Mouse (Mus musculus) left cerebral cortex, adult 11 months (tissue): ENCODE results near the gene Wscd1.

Experiments
- DNase-seq: peaks from one replicate; pipeline ENCODE4 v3.0.0; 2022; ENCODE audit warnings: low spot score

The Wscd1 gene

GRCm38 (mm10) chr11:71749671-71750070 lies at the start of gene Wscd1:
Gene Wscd1, plus strand, starts transcription at chr11:71749920.
- no peak for DNase-seq

GRCm38 (mm10) chr11:71728066-71728465 lies 21.7 kb upstream of the Wscd1 start:
- DNase-seq, result no peak

GRCm38 (mm10) chr11:71729287-71729686 lies 20.4 kb upstream of the Wscd1 start:
- no peak for DNase-seq

- DNase-seq, result no peak
These were observed 15.9 kb upstream of the Wscd1 start for GRCm38 (mm10) chr11:71733771-71734170.

- DNase-seq, result no peak
These were observed 12.6 kb upstream of the Wscd1 start for GRCm38 (mm10) chr11:71737106-71737505.

- DNase-seq, result no peak
These were observed 11.1 kb upstream of the Wscd1 start for GRCm38 (mm10) chr11:71738501-71739045.

GRCm38 (mm10) chr11:71745875-71746274 lies 3.8 kb upstream of the Wscd1 start:
- no peak for DNase-seq

- DNase-seq, result no peak
These were observed 2.0 kb upstream of the Wscd1 start for GRCm38 (mm10) chr11:71747719-71748118.

GRCm38 (mm10) chr11:71750534-71751173 lies 934 bp downstream of the Wscd1 start:
- DNase-seq, result no peak

GRCm38 (mm10) chr11:71751174-71751611 lies 1.5 kb downstream of the Wscd1 start:
- no peak for DNase-seq

- DNase-seq, result no peak
These were observed 2.0 kb downstream of the Wscd1 start for GRCm38 (mm10) chr11:71751689-71752088.

GRCm38 (mm10) chr11:71752626-71753025 lies 2.9 kb downstream of the Wscd1 start:
- DNase-seq, result no peak

- no peak for DNase-seq
These were observed 5.4 kb downstream of the Wscd1 start for GRCm38 (mm10) chr11:71755115-71755514.

- DNase-seq, result no peak
These were observed 6.6 kb downstream of the Wscd1 start for GRCm38 (mm10) chr11:71756325-71756724.

GRCm38 (mm10) chr11:71758211-71759110 lies 8.7 kb downstream of the Wscd1 start:
- peak; percentile 75 for DNase-seq

- DNase-seq, result no peak
These were observed 11.3 kb downstream of the Wscd1 start for GRCm38 (mm10) chr11:71760991-71761390.

- no peak for DNase-seq
These were observed 13.4 kb downstream of the Wscd1 start for GRCm38 (mm10) chr11:71763154-71763553.

- no peak for DNase-seq
These were observed 14.0 kb downstream of the Wscd1 start for GRCm38 (mm10) chr11:71763651-71764275.

- no peak for DNase-seq
These were observed 15.0 kb downstream of the Wscd1 start for GRCm38 (mm10) chr11:71764743-71765142.

- DNase-seq, result no peak
These were observed 15.6 kb downstream of the Wscd1 start for GRCm38 (mm10) chr11:71765335-71765734.

GRCm38 (mm10) chr11:71766380-71766779 lies 16.7 kb downstream of the Wscd1 start:
- DNase-seq, result no peak

GRCm38 (mm10) chr11:71767726-71768125 lies 18.0 kb downstream of the Wscd1 start:
- DNase-seq, result no peak
